Mouse (Mus musculus): ENCODE measurements at regions not wholly inside any gene's neighbourhood (a gene's known extent, or its start where the extent isn't known, plus 50 kb on each side); places are given as distances from the start of the nearest gene placed in this dataset.
"Not testable (repeated sequence)": the region's sequence is repeated elsewhere in the genome, so short reads cannot be mapped to it uniquely, and the experiment has no call there.

- Histone ChIP-seq H3K4me3 (no peak overlapping the region), H3K27me3 (ENCODE audit: control insufficient read depth, insufficient read depth, insufficient read length) (no peaks in the 10 kb centered on the region), H3K79me2 (ENCODE audit: control insufficient read depth, insufficient read depth) (no peaks in the 10 kb centered on the region), H3K4me2 (ENCODE audit: low read depth) (no peak overlapping the region), H3ac (ENCODE audit: control insufficient read depth, insufficient read length) (no peak overlapping the region), H3K36me3 (ENCODE audit: control insufficient read depth, insufficient read depth) (no peaks in the 10 kb centered on the region)
- TF ChIP-seq TCF12 (IDR thresholded peaks at IDR 0.05; ENCODE audit: insufficient read depth, poor library complexity, severe bottlenecking): no peak
- no peak for TF ChIP-seq POLR2AphosphoS2 (IDR thresholded peaks at IDR 0.05; ENCODE audit: insufficient read length, low read depth)
- no peak for TF ChIP-seq E2F4 (IDR thresholded peaks at IDR 0.05; ENCODE audit: insufficient read depth)
- TF ChIP-seq MYOD1 (IDR thresholded peaks at IDR 0.05; ENCODE audit: control insufficient read depth in 1 of 3, insufficient read length in 2 of 3, low read depth in 2 of 3): no peak
- no peak for TF ChIP-seq SRF (IDR thresholded peaks at IDR 0.05; ENCODE audit: control insufficient read depth, insufficient read length, low read depth)
- no peak for TF ChIP-seq POLR2A (IDR thresholded peaks at IDR 0.05; ENCODE audit: insufficient read length, low read depth)
- no peak for TF ChIP-seq MAX (IDR thresholded peaks at IDR 0.05; ENCODE audit: low read depth)
- no peak for TF ChIP-seq REST (IDR thresholded peaks at IDR 0.05; ENCODE audit: insufficient read depth, insufficient read length)
- TF ChIP-seq CEBPB (IDR thresholded peaks at IDR 0.05; ENCODE audit: insufficient read depth, poor library complexity, severe bottlenecking): no peak
- no peak for TF ChIP-seq TCF3 (IDR thresholded peaks at IDR 0.05; ENCODE audit: insufficient read length, low read depth)
Observed at GRCm38 (mm10) chr1:17392114-17392819, 753.4 kb downstream of the Crisp4 start.

DNA sequence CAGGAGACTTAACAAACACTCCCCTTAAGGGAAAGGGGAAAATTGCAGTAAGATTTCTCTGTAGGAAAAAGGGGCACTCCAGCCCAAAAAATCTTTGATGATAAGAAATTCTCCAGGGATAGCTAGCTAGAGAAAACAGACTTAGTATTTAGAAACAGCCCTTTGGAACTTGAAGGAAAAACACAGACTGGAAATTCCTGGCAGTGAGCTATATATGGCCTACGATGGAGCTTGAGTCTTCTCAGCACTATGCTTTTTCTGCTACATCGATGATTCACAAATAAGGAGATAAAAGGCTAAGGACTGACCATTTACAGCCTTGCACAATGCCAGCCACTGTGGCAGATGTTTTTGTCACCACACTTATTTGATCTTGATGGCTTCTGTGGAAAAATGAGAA, 768.1 kb downstream of the Crisp4 start:
- Histone ChIP-seq H3K36me3 (ENCODE audit: control insufficient read depth, insufficient read depth) (no peaks in the 10 kb centered on the region), H3K4me3 (no peak overlapping the region), H3K27me3 (ENCODE audit: control insufficient read depth, insufficient read depth, insufficient read length) (no peaks in the 10 kb centered on the region), H3ac (ENCODE audit: control insufficient read depth, insufficient read length) (no peak overlapping the region), H3K4me2 (ENCODE audit: low read depth) (no peak overlapping the region), H3K79me2 (ENCODE audit: control insufficient read depth, insufficient read depth) (no peaks in the 10 kb centered on the region)
- TF ChIP-seq POLR2A (IDR thresholded peaks at IDR 0.05; ENCODE audit: insufficient read length, low read depth): no peak
- TF ChIP-seq REST (IDR thresholded peaks at IDR 0.05; ENCODE audit: insufficient read depth, insufficient read length): no peak
- no peak for TF ChIP-seq CEBPB (IDR thresholded peaks at IDR 0.05; ENCODE audit: insufficient read depth, poor library complexity, severe bottlenecking)
- no peak for TF ChIP-seq TCF3 (IDR thresholded peaks at IDR 0.05; ENCODE audit: insufficient read length, low read depth)
- no peak for TF ChIP-seq POLR2AphosphoS2 (IDR thresholded peaks at IDR 0.05; ENCODE audit: insufficient read length, low read depth)
- no peak for TF ChIP-seq USF1 (IDR thresholded peaks at IDR 0.05; ENCODE audit: low read depth)
- TF ChIP-seq MYOG (IDR thresholded peaks at IDR 0.05; ENCODE audit: control insufficient read depth in 1 of 3, insufficient read depth in 1 of 3, insufficient read length in 2 of 3, low read depth in 2 of 3): no peak
- TF ChIP-seq MAX (IDR thresholded peaks at IDR 0.05; ENCODE audit: low read depth): no peak
- TF ChIP-seq TCF12 (IDR thresholded peaks at IDR 0.05; ENCODE audit: insufficient read depth, poor library complexity, severe bottlenecking): no peak
- no peak for TF ChIP-seq E2F4 (IDR thresholded peaks at IDR 0.05; ENCODE audit: insufficient read depth)
- no peak for TF ChIP-seq MYOD1 (IDR thresholded peaks at IDR 0.05; ENCODE audit: control insufficient read depth in 1 of 3, insufficient read length in 2 of 3, low read depth in 2 of 3)

DNA sequence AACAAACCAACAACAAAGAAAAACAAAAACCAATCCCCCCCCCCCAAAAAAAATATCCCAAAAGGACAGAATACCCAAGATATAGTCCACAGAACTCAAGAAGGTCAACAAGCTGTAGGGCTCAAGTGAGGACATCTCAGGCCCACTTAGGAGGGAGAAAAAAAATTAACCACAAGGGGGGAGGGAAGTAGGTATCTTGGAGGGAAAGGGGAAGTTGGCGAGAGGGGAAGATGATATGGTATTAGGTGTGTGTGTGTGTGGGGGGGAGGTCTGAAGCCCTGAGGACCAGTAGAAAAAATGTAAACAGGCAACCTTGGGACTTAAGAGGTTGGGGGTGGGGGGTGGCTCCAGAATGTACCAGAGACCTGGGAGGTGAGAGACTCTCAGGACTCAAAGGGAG, 797.4 kb downstream of the Crisp4 start:
- Histone ChIP-seq H3K4me3 (no peak overlapping the region), H3ac (ENCODE audit: control insufficient read depth, insufficient read length) (no peak overlapping the region), H3K79me2 (ENCODE audit: control insufficient read depth, insufficient read depth) (no peaks in the 10 kb centered on the region), H3K4me2 (ENCODE audit: low read depth) (no peak overlapping the region), H3K27me3 (ENCODE audit: control insufficient read depth, insufficient read depth, insufficient read length) (no peaks in the 10 kb centered on the region), H3K36me3 (ENCODE audit: control insufficient read depth, insufficient read depth) (no peaks in the 10 kb centered on the region)
- no peak for TF ChIP-seq SRF (IDR thresholded peaks at IDR 0.05; ENCODE audit: control insufficient read depth, insufficient read length, low read depth)
- no peak for TF ChIP-seq CEBPB (IDR thresholded peaks at IDR 0.05; ENCODE audit: insufficient read depth, poor library complexity, severe bottlenecking)
- TF ChIP-seq POLR2A (IDR thresholded peaks at IDR 0.05; ENCODE audit: insufficient read length, low read depth): no peak
- no peak for TF ChIP-seq MYOD1 (IDR thresholded peaks at IDR 0.05; ENCODE audit: control insufficient read depth in 1 of 3, insufficient read length in 2 of 3, low read depth in 2 of 3)
- no peak for TF ChIP-seq REST (IDR thresholded peaks at IDR 0.05; ENCODE audit: insufficient read depth, insufficient read length)
- TF ChIP-seq MYOG (IDR thresholded peaks at IDR 0.05; ENCODE audit: control insufficient read depth in 1 of 3, insufficient read depth in 1 of 3, insufficient read length in 2 of 3, low read depth in 2 of 3): no peak
- no peak for TF ChIP-seq TCF12 (IDR thresholded peaks at IDR 0.05; ENCODE audit: insufficient read depth, poor library complexity, severe bottlenecking)
- TF ChIP-seq E2F4 (IDR thresholded peaks at IDR 0.05; ENCODE audit: insufficient read depth): no peak
- TF ChIP-seq MAX (IDR thresholded peaks at IDR 0.05; ENCODE audit: low read depth): no peak
- no peak for TF ChIP-seq USF1 (IDR thresholded peaks at IDR 0.05; ENCODE audit: low read depth)
- TF ChIP-seq TCF3 (IDR thresholded peaks at IDR 0.05; ENCODE audit: insufficient read length, low read depth): no peak
- no peak for TF ChIP-seq POLR2AphosphoS2 (IDR thresholded peaks at IDR 0.05; ENCODE audit: insufficient read length, low read depth)

DNA sequence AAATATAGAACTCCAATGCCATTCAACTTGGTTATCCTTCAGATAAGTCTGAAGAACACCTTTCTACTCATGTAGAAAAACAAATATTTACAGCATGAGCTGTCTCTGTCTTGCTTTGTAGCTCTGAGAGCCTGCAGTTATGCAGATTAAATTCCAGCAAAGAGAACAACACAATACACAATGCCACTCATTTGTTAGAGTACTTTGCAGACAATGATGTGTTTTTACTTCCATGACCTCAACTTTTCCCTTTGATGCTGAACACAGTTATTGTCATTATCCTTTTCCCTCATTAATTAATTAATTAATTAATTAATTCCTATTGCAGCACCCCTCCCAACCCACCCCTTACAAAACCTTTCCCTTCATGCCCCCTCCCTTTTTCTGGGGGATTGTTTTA, 807.9 kb downstream of the Crisp4 start:
- no peak overlapping the region for H3ac ChIP-seq (ENCODE audit: control insufficient read depth, insufficient read length)
- H3K79me2 ChIP-seq (ENCODE audit: control insufficient read depth, insufficient read depth): no peaks in the 10 kb centered on the region
- H3K4me2 ChIP-seq (ENCODE audit: low read depth): no peak overlapping the region
- H3K36me3 ChIP-seq (ENCODE audit: control insufficient read depth, insufficient read depth): no peaks in the 10 kb centered on the region
- TF ChIP-seq E2F4 (IDR thresholded peaks at IDR 0.05; ENCODE audit: insufficient read depth) (no peak), TCF3 (IDR thresholded peaks at IDR 0.05; ENCODE audit: insufficient read length, low read depth) (no peak), MAX (IDR thresholded peaks at IDR 0.05; ENCODE audit: low read depth) (no peak), SRF (IDR thresholded peaks at IDR 0.05; ENCODE audit: control insufficient read depth, insufficient read length, low read depth) (no peak), REST (IDR thresholded peaks at IDR 0.05; ENCODE audit: insufficient read depth, insufficient read length) (no peak), POLR2AphosphoS2 (IDR thresholded peaks at IDR 0.05; ENCODE audit: insufficient read length, low read depth) (no peak), TCF12 (IDR thresholded peaks at IDR 0.05; ENCODE audit: insufficient read depth, poor library complexity, severe bottlenecking) (no peak), MYOD1 (IDR thresholded peaks at IDR 0.05; ENCODE audit: control insufficient read depth in 1 of 3, insufficient read length in 2 of 3, low read depth in 2 of 3) (no peak), MYOG (IDR thresholded peaks at IDR 0.05; ENCODE audit: control insufficient read depth in 1 of 3, insufficient read depth in 1 of 3, insufficient read length in 2 of 3, low read depth in 2 of 3) (no peak), POLR2A (IDR thresholded peaks at IDR 0.05; ENCODE audit: insufficient read length, low read depth) (no peak), USF1 (IDR thresholded peaks at IDR 0.05; ENCODE audit: low read depth) (no peak), CEBPB (IDR thresholded peaks at IDR 0.05; ENCODE audit: insufficient read depth, poor library complexity, severe bottlenecking) (no peak)
- no peak overlapping the region for H3K4me3 ChIP-seq
- no peaks in the 10 kb centered on the region for H3K27me3 ChIP-seq (ENCODE audit: control insufficient read depth, insufficient read depth, insufficient read length)

DNA sequence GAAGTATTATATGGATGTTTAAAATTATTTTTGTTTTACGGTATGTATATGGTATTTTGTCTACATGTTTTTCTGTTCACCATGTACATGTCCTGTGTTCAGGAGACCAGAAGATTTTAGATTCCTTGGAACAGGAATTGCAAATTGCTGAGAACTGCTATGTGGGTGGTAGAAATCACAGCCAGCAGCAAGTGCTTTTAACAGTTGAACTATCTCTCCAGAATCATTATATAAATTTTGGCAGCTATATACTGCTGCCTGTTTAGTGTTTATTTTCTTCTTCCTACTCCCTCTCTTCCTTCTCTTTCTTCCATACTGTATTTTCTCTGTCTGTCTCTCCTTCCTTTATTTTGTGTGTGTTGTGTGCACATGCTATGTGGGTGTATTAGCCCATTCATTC, 834.3 kb downstream of the Crisp4 start:
- not testable (repeated sequence) for H3K4me3 ChIP-seq; H3K27me3 ChIP-seq (ENCODE audit: control insufficient read depth, insufficient read depth, insufficient read length); H3K4me2 ChIP-seq (ENCODE audit: low read depth); H3ac ChIP-seq (ENCODE audit: control insufficient read depth, insufficient read length); H3K36me3 ChIP-seq (ENCODE audit: control insufficient read depth, insufficient read depth); H3K79me2 ChIP-seq (ENCODE audit: control insufficient read depth, insufficient read depth)

GRCm38 (mm10) chr1:17309928-17310327, 835.8 kb downstream of the Crisp4 start:
- H3K79me2 ChIP-seq (ENCODE audit: control insufficient read depth, insufficient read depth); H3K4me2 ChIP-seq (ENCODE audit: low read depth); H3K27me3 ChIP-seq (ENCODE audit: control insufficient read depth, insufficient read depth, insufficient read length): not testable (repeated sequence)

More at GRCm38 (mm10) chr1:17309928-17310327, 835.8 kb downstream of the Crisp4 start:
- H3K4me3 ChIP-seq; H3K36me3 ChIP-seq (ENCODE audit: control insufficient read depth, insufficient read depth); H3ac ChIP-seq (ENCODE audit: control insufficient read depth, insufficient read length): not testable (repeated sequence)

Data from myocyte (in vitro differentiated cells).